Comparison of ENCODE assay signal across 8 mouse cellular contexts in genomic region chr19:5407133-5407532, GRCm38 (mm10). TPM values are rescaled to one million over a fixed set of nuclear protein-coding genes. Genes with fewer than 3 reads are reported as not detected.
DNase-seq lines count a peak whose midpoint lies in the region; ATAC-seq and TF ChIP-seq lines count a peak whose summit lies in the region.

No protein-coding gene starts in this region.

- H3K4me2 ChIP-seq in forebrain, embryonic 14.5 days (ENCODE audit: low read length): peak overlapping the region; percentile 61
- H3K4me2 ChIP-seq in hindbrain, postnatal 0 days (ENCODE audit: low read depth, low read length): peak overlapping the region; percentile 81
- peak overlapping the region; percentile 67 for H3K4me2 ChIP-seq in liver, embryonic 11.5 days

- no peaks in the 10 kb centered on the region for H3K9me3 ChIP-seq in forebrain, embryonic 14.5 days (replicated peaks; ENCODE audit: control insufficient read depth, low read length)
- no peaks in the 10 kb centered on the region for H3K9me3 ChIP-seq in hindbrain, postnatal 0 days (ENCODE audit: low read length)
- no peaks in the 10 kb centered on the region for H3K9me3 ChIP-seq in liver, embryonic 11.5 days (ENCODE audit: control insufficient read depth, low read length)

- H3K4me1 ChIP-seq in forebrain, embryonic 14.5 days (ENCODE audit: control insufficient read depth, insufficient read depth, low read length): no peaks in the 10 kb centered on the region; the same call in 1 of the 2 replicates
- H3K4me1 ChIP-seq in hindbrain, postnatal 0 days (ENCODE audit: insufficient read depth, low read length): 0 out of 2 replicates have a peak, but pooled peaks cover 11% of the 10 kb centered on the region
- 0 out of 2 replicates have a peak, but pooled peaks cover 3% of the 10 kb centered on the region for H3K4me1 ChIP-seq in liver, embryonic 11.5 days (replicated peaks; ENCODE audit: control insufficient read depth, insufficient read depth, low read length)

- peak in 1 of 2 experiments; percentile 33 for DNase-seq in left cerebral cortex, adult 2 months (ENCODE audit: extremely low spot score in 1 of 2, low spot score in 2 of 2)
- no peak for DNase-seq in left cerebral cortex, adult 8-10 months (ENCODE audit: low spot score in 2 of 2)
- peak; percentile 75 for DNase-seq in cerebellum, adult 11-12 months
- DNase-seq in forebrain, embryonic 14.5 days (ENCODE audit: low spot score): peak; percentile 78
- peak; percentile 84 for DNase-seq in hindbrain, postnatal 0 days (ENCODE audit: low spot score)
- peak; percentile 53 for DNase-seq in liver, embryonic 11.5 days (ENCODE audit: low spot score)
- DNase-seq in thymus, postnatal 0 days (ENCODE audit: low spot score): peak; percentile 81

- peak overlapping the region; percentile 70 for H3K9ac ChIP-seq in forebrain, embryonic 14.5 days (ENCODE audit: low read length)
- peak overlapping the region; percentile 71 for H3K9ac ChIP-seq in hindbrain, postnatal 0 days (replicated peaks; ENCODE audit: low read length)
- peak overlapping the region; percentile 62 for H3K9ac ChIP-seq in liver, embryonic 11.5 days (ENCODE audit: low read depth, low read length)

- WGBS in forebrain, embryonic 14.5 days: 13% methylated on average over 7 of the region's 7 CpGs
- WGBS in hindbrain, postnatal 0 days: 16% methylated on average over 7 of the region's 7 CpGs
- 16% methylated on average over 7 of the region's 7 CpGs for WGBS in liver, embryonic 11.5 days

- H3K4me3 ChIP-seq in left cerebral cortex, adult 2 months: peak overlapping the region; percentile 50
- peak overlapping the region; percentile 44 for H3K4me3 ChIP-seq in forebrain, embryonic 14.5 days (ENCODE audit: low read depth, low read length)
- peak overlapping the region; percentile 55 for H3K4me3 ChIP-seq in hindbrain, postnatal 0 days (ENCODE audit: low read length)
- peak overlapping the region; percentile 54 for H3K4me3 ChIP-seq in liver, embryonic 11.5 days (ENCODE audit: low read depth, low read length)

- H3K27ac ChIP-seq in left cerebral cortex, adult 2 months: peak overlapping the region; percentile 95
- H3K27ac ChIP-seq in forebrain, embryonic 14.5 days (ENCODE audit: low read depth, low read length): peak overlapping the region; percentile 79
- H3K27ac ChIP-seq in hindbrain, postnatal 0 days: peak overlapping the region; percentile 95
- peak overlapping the region; percentile 77 for H3K27ac ChIP-seq in liver, embryonic 11.5 days (ENCODE audit: low read depth, low read length)

- no peaks in the 10 kb centered on the region for H3K27me3 ChIP-seq in forebrain, embryonic 14.5 days (replicated peaks; ENCODE audit: control insufficient read depth, insufficient read depth, low read length)
- H3K27me3 ChIP-seq in hindbrain, postnatal 0 days (ENCODE audit: insufficient read depth, low read length): no peaks in the 10 kb centered on the region
- no peaks in the 10 kb centered on the region for H3K27me3 ChIP-seq in liver, embryonic 11.5 days (replicated peaks; ENCODE audit: control insufficient read depth, insufficient read depth, low read length)

- TF ChIP-seq CTCF in left cerebral cortex, adult 2 months (IDR thresholded peaks at IDR 0.05): peak; percentile 55
- peak; percentile 76 for TF ChIP-seq CTCF in hindbrain, postnatal 0 days (IDR thresholded peaks at IDR 0.05; ENCODE audit: low read depth)

- ATAC-seq in forebrain, embryonic 14.5 days: peak; percentile 65
- peak; percentile 56; the same call in 1 of the 2 replicates for ATAC-seq in hindbrain, postnatal 0 days
- peak; percentile 74 for ATAC-seq in liver, embryonic 11.5 days (replicated peaks; ENCODE audit: low FRiP score)
- ATAC-seq in monocyte, adult 5-6 weeks (replicated peaks; ENCODE audit: insufficient number of reproducible peaks, low FRiP score, low TSS enrichment, poor library complexity, severe bottlenecking): peak; percentile 34

- intact Hi-C loops in left cerebral cortex, adult 2 months (cut with DNase I): no loop called here

- no peaks in the 10 kb centered on the region for H3K36me3 ChIP-seq in forebrain, embryonic 14.5 days (ENCODE audit: control insufficient read depth, insufficient read depth, low read length)
- no peaks in the 10 kb centered on the region for H3K36me3 ChIP-seq in hindbrain, postnatal 0 days (ENCODE audit: insufficient read depth, low read length)
- no peaks in the 10 kb centered on the region for H3K36me3 ChIP-seq in liver, embryonic 11.5 days (ENCODE audit: control insufficient read depth, insufficient read depth, low read length)

RNA-seq across cellular contexts. Expression of gene Tsga10ip, which starts 4.8 kb away (rescaled TPM):
- total RNA-seq in left cerebral cortex, adult 2 months (2021): not detected
- total RNA-seq in left cerebral cortex, adult 8-10 months (2022): not detected
- not detected in 2 replicates for polyA plus RNA-seq in forebrain, embryonic 14.5 days (2014; fragmentation: Nextera tagmentation; extraction: Ambion mirVana)
- total RNA-seq in hindbrain, postnatal 0 days (2014; rRNA removed): not detected in 2 replicates
- not detected in 2 replicates for polyA plus RNA-seq in hindbrain, postnatal 0 days (2015; fragmentation: Nextera tagmentation; extraction: Ambion mirVana)
- polyA plus RNA-seq in liver, embryonic 11.5 days (2014; fragmentation: Nextera tagmentation; extraction: Ambion mirVana): 0.30 and 1.2 TPM in 2 replicates
- total RNA-seq in monocyte, adult 5-6 weeks (2017): not detected in 3 replicates
- 1.9 TPM in 2 replicates for polyA plus RNA-seq in thymus, postnatal 0 days (2015; fragmentation: Nextera tagmentation; extraction: Ambion mirVana)

RNA-seq across cellular contexts. Expression of gene Drap1, which starts 17.6 kb away (rescaled TPM):
- 100 to 1,000 TPM; 248 to 267 TPM for total RNA-seq in left cerebral cortex, adult 2 months (2021)
- 100 to 1,000 TPM; 253 to 272 (median 266) TPM for total RNA-seq in left cerebral cortex, adult 8-10 months (2022)
- polyA plus RNA-seq in forebrain, embryonic 14.5 days (2014; fragmentation: Nextera tagmentation; extraction: Ambion mirVana): 255 and 263 TPM in 2 replicates
- total RNA-seq in hindbrain, postnatal 0 days (2014; rRNA removed): 111 and 123 TPM in 2 replicates
- polyA plus RNA-seq in hindbrain, postnatal 0 days (2015; fragmentation: Nextera tagmentation; extraction: Ambion mirVana): 331 and 338 TPM in 2 replicates
- polyA plus RNA-seq in liver, embryonic 11.5 days (2014; fragmentation: Nextera tagmentation; extraction: Ambion mirVana): 124 and 151 TPM in 2 replicates
- total RNA-seq in monocyte, adult 5-6 weeks (2017): 111 to 135 TPM (median 121 TPM) in 3 replicates
- polyA plus RNA-seq in thymus, postnatal 0 days (2015; fragmentation: Nextera tagmentation; extraction: Ambion mirVana): 217 and 222 TPM in 2 replicates

RNA-seq across cellular contexts. Expression of gene AI837181, which starts 17.8 kb away (rescaled TPM):
- 10 to 100 TPM; 68.0 to 74.1 TPM for total RNA-seq in left cerebral cortex, adult 2 months (2021)
- total RNA-seq in left cerebral cortex, adult 8-10 months (2022): 10 to 100 TPM; 70.4 to 79.1 (median 75.0) TPM
- polyA plus RNA-seq in forebrain, embryonic 14.5 days (2014; fragmentation: Nextera tagmentation; extraction: Ambion mirVana): 36.7 and 46.9 TPM in 2 replicates
- total RNA-seq in hindbrain, postnatal 0 days (2014; rRNA removed): 85.1 and 100 TPM in 2 replicates
- 81.8 and 82.8 TPM in 2 replicates for polyA plus RNA-seq in hindbrain, postnatal 0 days (2015; fragmentation: Nextera tagmentation; extraction: Ambion mirVana)
- polyA plus RNA-seq in liver, embryonic 11.5 days (2014; fragmentation: Nextera tagmentation; extraction: Ambion mirVana): 24.2 and 27.2 TPM in 2 replicates
- 10.6 to 20.5 TPM (median 14.0 TPM) in 3 replicates for total RNA-seq in monocyte, adult 5-6 weeks (2017)
- polyA plus RNA-seq in thymus, postnatal 0 days (2015; fragmentation: Nextera tagmentation; extraction: Ambion mirVana): 51.5 and 54.4 TPM in 2 replicates

RNA-seq across cellular contexts. Expression of gene Sart1, which starts 18.6 kb away (rescaled TPM):
- total RNA-seq in left cerebral cortex, adult 2 months (2021): 100 to 1,000 TPM in 1 of 2 experiments, 10 to 100 TPM in 1; 94.2 to 100 TPM
- 100 to 1,000 TPM in 2 of 4 experiments, 10 to 100 TPM in 2; 85.6 to 109 (median 94.2) TPM for total RNA-seq in left cerebral cortex, adult 8-10 months (2022)
- polyA plus RNA-seq in forebrain, embryonic 14.5 days (2014; fragmentation: Nextera tagmentation; extraction: Ambion mirVana): 58.3 and 64.2 TPM in 2 replicates
- total RNA-seq in hindbrain, postnatal 0 days (2014; rRNA removed): 23.2 and 30.5 TPM in 2 replicates
- 45.0 and 47.4 TPM in 2 replicates for polyA plus RNA-seq in hindbrain, postnatal 0 days (2015; fragmentation: Nextera tagmentation; extraction: Ambion mirVana)
- 62.7 and 73.3 TPM in 2 replicates for polyA plus RNA-seq in liver, embryonic 11.5 days (2014; fragmentation: Nextera tagmentation; extraction: Ambion mirVana)
- 133 to 142 TPM (median 133 TPM) in 3 replicates for total RNA-seq in monocyte, adult 5-6 weeks (2017)
- polyA plus RNA-seq in thymus, postnatal 0 days (2015; fragmentation: Nextera tagmentation; extraction: Ambion mirVana): 73.4 and 84.2 TPM in 2 replicates

RNA-seq across cellular contexts. Expression of gene Banf1, which starts 40.2 kb away (rescaled TPM):
- total RNA-seq in left cerebral cortex, adult 2 months (2021): 10 to 100 TPM; 75.5 to 82.2 TPM
- total RNA-seq in left cerebral cortex, adult 8-10 months (2022): 10 to 100 TPM; 66.5 to 85.5 (median 77.9) TPM
- 417 and 471 TPM in 2 replicates for polyA plus RNA-seq in forebrain, embryonic 14.5 days (2014; fragmentation: Nextera tagmentation; extraction: Ambion mirVana)
- total RNA-seq in hindbrain, postnatal 0 days (2014; rRNA removed): 78.3 and 95.8 TPM in 2 replicates
- polyA plus RNA-seq in hindbrain, postnatal 0 days (2015; fragmentation: Nextera tagmentation; extraction: Ambion mirVana): 316 and 319 TPM in 2 replicates
- 601 and 643 TPM in 2 replicates for polyA plus RNA-seq in liver, embryonic 11.5 days (2014; fragmentation: Nextera tagmentation; extraction: Ambion mirVana)
- total RNA-seq in monocyte, adult 5-6 weeks (2017): 9.9 to 29.1 TPM (median 22.3 TPM) in 3 replicates
- 590 and 607 TPM in 2 replicates for polyA plus RNA-seq in thymus, postnatal 0 days (2015; fragmentation: Nextera tagmentation; extraction: Ambion mirVana)

Comparison
In these comparisons a context has a peak if more than half of its experiments do, and no peak if none do; other contexts are left out.
1. DNase-seq: peak in cerebellum, adult 11-12 months (single experiment), forebrain, embryonic 14.5 days (single experiment), hindbrain, postnatal 0 days (single experiment), liver, embryonic 11.5 days (single experiment) and thymus, postnatal 0 days (single experiment); none in left cerebral cortex, adult 8-10 months (0 of 2).
2. Peak in every context shown above with its lines, with median percentiles within 50 percentile points of each other: H3K27ac ChIP-seq, H3K4me3 ChIP-seq, ATAC-seq, H3K4me2 ChIP-seq and H3K9ac ChIP-seq.